Mouse (Mus musculus): ENCODE measurements around the gene Dennd5b.

The Dennd5b gene

GRCm38 (mm10) chr6:149100174-149101075 lies 1.1 kb downstream of the Dennd5b start:
- DNase-seq (ENCODE audit: low spot score in 2 of 2): peak in 1 of 2 experiments; percentile 3

GRCm38 (mm10) chr6:149098993-149099392 lies 2.5 kb downstream of the Dennd5b start:
- no peak for DNase-seq (ENCODE audit: low spot score in 2 of 2)

GRCm38 (mm10) chr6:149097276-149097675 lies 4.2 kb downstream of the Dennd5b start:
- no peak for DNase-seq (ENCODE audit: low spot score in 2 of 2)

GRCm38 (mm10) chr6:149096233-149096632 lies 5.2 kb downstream of the Dennd5b start:
- no peak for DNase-seq (ENCODE audit: low spot score in 2 of 2)

GRCm38 (mm10) chr6:149095389-149095788 lies 6.1 kb downstream of the Dennd5b start:
- DNase-seq (ENCODE audit: low spot score in 2 of 2): no peak

GRCm38 (mm10) chr6:149094555-149094954 lies 6.9 kb downstream of the Dennd5b start:
- no peak for DNase-seq (ENCODE audit: low spot score in 2 of 2)

GRCm38 (mm10) chr6:149093465-149093864 lies 8.0 kb downstream of the Dennd5b start:
- no peak for DNase-seq (ENCODE audit: low spot score in 2 of 2)

GRCm38 (mm10) chr6:149092406-149092805 lies 9.1 kb downstream of the Dennd5b start:
- DNase-seq (ENCODE audit: low spot score in 2 of 2): no peak

GRCm38 (mm10) chr6:149077136-149077808 lies 24.2 kb downstream of the Dennd5b start:
- DNase-seq (ENCODE audit: low spot score in 2 of 2): no peak

GRCm38 (mm10) chr6:149073854-149074253 lies 27.6 kb downstream of the Dennd5b start:
- no peak for DNase-seq (ENCODE audit: low spot score in 2 of 2)

- DNase-seq (ENCODE audit: low spot score in 2 of 2): no peak
Observed at GRCm38 (mm10) chr6:149072873-149073272, 28.6 kb downstream of the Dennd5b start.

GRCm38 (mm10) chr6:149070592-149071124 lies 30.8 kb downstream of the Dennd5b start:
- no peak for DNase-seq (ENCODE audit: low spot score in 2 of 2)

GRCm38 (mm10) chr6:149063382-149063781 lies 38.1 kb downstream of the Dennd5b start:
- DNase-seq (ENCODE audit: low spot score in 2 of 2): no peak

- no peak for DNase-seq (ENCODE audit: low spot score in 2 of 2)
Observed at GRCm38 (mm10) chr6:149060670-149061387, 40.7 kb downstream of the Dennd5b start.

GRCm38 (mm10) chr6:149057947-149058391 lies 43.5 kb downstream of the Dennd5b start:
- DNase-seq (ENCODE audit: low spot score in 2 of 2): peak in 1 of 2 experiments; percentile 9

- DNase-seq (ENCODE audit: low spot score in 2 of 2): no peak
Observed at GRCm38 (mm10) chr6:149054780-149055179, 46.7 kb downstream of the Dennd5b start.

- DNase-seq (ENCODE audit: low spot score in 2 of 2): no peak
Observed at GRCm38 (mm10) chr6:149050978-149051723, 50.3 kb downstream of the Dennd5b start.

GRCm38 (mm10) chr6:149040099-149040498 lies 61.4 kb downstream of the Dennd5b start:
- no peak for DNase-seq (ENCODE audit: low spot score in 2 of 2)

GRCm38 (mm10) chr6:149032198-149032597 lies 69.3 kb downstream of the Dennd5b start:
- no peak for DNase-seq (ENCODE audit: low spot score in 2 of 2)

- no peak for DNase-seq (ENCODE audit: low spot score in 2 of 2)
Observed at GRCm38 (mm10) chr6:149031377-149031776, 70.1 kb downstream of the Dennd5b start.

GRCm38 (mm10) chr6:149018431-149018830 lies 83.0 kb downstream of the Dennd5b start:
- no peak for DNase-seq (ENCODE audit: low spot score in 2 of 2)
